Mouse (Mus musculus) liver (tissue): ENCODE data around the gene Col5a3.
A peak's percentile ranks its signal among the peaks of the same experiment; 100 is the strongest.

ENCODE experiments used
- DNase-seq: peaks from one replicate; pipeline ENCODE4 v3.0.0-alpha.2; 2020; ENCODE audit warnings: mixed read lengths

The Col5a3 gene

DNA sequence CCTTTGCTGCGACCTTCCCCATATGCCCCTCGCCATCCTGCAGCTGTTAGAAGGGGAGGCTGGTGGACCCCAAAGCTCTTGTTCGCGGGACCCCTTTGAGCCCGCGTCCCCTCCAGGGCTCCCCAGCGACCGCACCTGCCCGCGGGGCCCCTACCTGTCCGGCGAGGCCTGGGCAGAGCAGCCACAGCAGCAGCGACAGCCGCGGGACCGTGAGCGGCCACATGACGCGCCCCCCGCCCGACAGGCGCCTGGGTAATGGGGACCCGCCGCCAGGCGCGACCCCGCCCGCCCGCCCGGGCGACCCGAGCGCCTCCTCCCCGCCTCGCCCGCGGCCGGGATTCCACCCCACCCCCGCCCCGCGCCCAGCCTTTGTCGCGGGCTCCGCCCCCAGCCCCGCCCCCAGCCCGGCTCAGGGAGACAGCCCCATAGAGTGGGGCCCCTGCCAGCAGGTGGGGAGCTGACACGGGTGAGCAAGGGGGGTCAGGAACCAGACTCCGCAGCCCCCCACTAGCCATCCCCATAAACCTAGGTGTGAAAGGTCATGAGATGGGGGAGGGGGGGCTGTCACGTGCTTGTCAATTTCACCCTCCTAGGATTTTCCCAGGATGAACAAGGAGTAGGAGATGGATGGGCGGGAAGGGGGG lies 68.7 kb downstream of the Col5a3 start, which contains the start of gene Olfm2:
Olfm2 (minus strand) TSS at position 333 of the 644 bp plus-strand sequence.
- DNase-seq = peak; percentile 61

DNA sequence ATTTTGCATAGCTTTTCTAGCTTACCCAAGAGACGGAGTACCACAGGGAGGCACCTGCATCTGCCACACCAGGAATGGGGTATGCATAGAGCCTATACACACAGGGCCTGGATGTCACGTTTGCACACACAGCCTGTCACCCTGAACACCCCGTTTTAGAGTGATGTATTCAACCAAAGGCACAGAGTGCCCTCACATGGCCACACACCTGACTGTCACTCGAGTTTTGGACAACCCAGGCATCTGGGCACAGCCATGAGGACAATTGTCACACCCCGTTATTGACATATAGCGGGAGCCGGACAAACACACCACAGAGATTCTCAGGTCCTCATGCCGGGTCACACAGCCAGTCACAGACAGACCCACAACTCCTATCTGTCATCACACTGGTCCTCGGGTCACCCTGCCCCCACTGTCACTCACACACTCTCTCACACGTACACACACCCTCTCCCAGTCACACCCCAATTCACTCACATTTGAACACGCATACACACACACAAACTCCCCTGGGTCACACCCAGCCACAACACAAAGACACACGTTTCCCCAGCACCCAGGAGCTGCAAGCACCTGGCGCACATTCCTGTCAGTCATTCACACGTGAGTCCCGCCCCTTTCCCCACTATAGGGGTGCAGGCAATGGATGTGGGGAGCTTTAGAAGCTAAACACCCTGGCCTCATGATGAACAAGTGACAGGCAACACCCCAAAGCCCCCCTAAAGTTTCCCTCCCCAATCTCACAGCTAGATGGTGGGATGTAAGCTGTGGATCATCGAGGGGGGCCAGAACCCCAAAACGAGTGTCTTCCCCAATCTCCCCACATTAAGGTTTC lies 69.5 kb downstream of the Col5a3 start:
- no peak for DNase-seq

DNA sequence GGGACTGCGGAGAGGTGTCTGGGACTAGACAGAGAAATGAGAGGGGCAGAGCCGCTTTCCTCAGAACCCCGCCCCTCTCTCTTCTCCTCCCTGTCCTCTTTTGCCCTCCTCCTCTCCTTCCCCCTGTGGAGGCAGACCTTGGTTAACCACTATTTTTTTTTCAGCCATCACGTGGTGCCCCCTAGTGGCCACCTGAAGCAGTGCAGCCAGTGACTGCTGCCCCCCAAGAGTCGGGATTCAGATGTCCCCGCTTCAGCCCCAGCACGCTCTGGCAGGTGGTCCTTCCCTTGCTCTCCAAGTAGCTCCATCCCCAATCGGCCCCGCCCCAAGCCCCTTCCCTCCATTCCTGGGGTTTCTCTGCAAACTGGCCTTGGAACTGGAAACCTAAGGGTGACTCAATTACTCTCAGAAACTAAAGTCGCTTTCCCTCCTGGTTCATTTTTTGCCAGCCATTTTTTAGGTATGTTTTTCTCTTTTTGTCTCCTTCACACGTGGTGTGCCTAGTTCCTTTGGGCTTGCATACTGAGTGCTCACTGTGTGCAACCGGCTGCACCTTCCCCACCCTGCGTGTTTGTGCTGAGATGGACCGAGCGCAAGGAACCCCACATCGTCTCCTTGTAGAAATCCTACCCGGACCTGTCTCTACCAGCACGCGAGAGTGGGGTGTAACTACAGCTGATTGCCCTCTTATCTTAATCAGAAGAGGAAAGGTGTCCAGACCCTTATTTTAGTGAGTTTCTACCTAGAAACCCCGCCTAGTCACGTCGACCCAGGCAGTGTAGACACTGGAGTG lies 70.7 kb downstream of the Col5a3 start:
- peak; percentile 19 for DNase-seq

DNA sequence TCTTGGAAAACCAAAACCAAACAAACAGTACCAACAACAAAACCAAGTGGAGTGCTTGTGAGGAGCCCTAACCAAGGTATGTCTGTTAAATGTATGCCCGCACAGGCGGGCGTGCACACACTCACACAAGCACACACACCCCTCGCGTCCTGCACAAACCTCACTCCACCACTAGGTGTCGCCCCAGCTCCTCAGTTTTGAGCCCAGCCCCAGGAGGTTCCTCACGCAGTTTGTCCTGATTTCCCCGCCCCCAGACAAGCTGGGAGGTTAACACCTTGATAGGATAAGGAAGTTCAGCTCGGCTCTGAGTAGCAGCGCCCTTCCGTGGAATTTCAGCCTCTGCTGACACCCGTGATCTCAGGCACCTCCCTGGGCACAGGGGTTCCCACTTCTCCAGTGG lies 74.5 kb downstream of the Col5a3 start:
- DNase-seq = peak; percentile 81

DNA sequence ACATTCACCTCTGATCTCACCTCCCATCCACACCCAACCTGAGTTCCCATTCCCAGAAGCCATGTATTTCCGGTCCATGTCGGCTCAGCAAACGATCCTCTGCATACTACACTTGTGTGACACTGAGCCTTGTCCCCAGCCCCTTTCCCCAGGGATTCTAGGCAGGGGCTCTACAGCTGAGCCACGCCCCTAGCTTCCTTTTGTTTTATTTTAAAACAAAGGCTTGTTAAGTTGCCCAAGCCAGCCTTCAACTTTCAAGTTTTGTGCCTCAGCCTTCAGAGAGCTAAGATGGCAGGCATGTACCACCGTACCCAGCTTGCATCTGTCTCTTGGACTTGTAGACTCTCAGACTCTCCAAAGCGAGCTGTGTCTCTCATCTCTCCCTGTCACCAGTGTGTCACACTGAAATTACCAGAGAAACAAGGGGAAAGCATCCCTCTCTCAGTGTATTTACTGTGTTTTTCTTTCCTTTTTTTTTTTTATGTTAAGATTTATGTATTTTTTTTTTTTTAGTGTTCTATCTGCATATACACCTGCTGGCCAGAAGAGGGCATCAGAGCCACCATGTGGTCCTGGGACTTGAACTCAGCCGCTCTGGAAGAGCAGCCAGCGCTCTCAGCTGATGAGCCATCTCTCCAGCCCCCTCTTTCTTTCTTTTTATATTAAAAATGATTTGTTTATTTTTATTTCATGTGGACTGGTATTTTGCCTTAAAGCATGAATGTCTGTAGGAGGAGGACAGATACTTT lies 76.4 kb downstream of the Col5a3 start:
- peak; percentile 44 for DNase-seq

DNA sequence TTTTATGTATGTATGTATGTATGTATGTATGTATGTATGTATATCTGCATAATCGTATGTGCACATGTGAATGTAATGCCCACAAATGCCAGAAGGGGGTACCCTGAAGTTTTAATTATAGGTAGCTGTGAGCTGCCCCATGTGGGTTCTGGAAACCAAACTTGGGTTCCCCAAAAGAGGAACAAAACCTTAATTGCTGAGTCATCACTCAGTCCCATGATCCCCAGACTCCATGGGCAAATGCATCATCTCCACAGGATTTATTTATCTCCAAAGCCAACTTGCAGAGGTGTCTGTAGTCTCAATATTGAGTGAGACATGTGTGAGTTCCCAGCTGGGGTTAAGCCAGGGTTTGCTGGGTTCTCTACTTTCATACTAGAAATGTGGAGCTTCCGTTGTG lies 77.6 kb downstream of the Col5a3 start:
- DNase-seq = no peak

DNA sequence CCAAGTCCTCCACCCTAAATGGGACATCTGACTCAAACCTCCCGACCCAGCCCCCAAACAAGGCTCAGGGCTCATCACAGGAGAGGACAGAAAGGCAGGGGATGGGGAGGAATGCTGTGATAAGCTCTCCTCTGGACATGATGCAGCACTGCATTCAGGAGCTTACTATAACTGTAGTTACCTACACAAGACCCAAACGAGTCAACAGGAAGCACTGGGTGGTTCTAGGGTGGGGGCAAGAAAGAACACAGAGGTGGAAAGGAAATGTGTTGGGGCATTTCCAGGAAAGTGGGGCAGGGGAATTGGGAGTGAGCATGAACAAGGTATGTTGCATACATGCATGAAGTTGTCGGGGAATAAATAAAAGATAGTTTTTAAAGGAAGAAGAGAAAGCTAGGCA lies 80.2 kb downstream of the Col5a3 start:
- no peak for DNase-seq

DNA sequence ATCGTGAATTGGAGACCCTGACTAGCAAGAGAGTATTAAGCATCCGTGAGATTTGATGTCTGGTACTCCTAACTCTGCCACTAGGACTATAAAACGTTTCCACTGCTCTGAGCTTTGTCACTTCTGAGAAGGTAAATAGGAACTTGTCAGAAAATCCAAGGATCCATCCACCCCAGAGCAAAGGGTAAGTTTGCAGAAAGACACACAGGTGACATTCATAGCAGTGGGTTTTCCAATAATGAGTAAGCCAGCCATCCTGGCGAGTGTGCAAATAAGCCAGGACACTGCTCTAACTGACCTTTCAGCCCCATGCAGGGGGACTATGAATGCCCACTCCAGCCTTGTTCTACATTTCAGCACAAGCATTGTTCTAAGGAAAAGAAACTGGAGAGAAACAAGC lies 83.1 kb downstream of the Col5a3 start:
- DNase-seq = no peak

DNA sequence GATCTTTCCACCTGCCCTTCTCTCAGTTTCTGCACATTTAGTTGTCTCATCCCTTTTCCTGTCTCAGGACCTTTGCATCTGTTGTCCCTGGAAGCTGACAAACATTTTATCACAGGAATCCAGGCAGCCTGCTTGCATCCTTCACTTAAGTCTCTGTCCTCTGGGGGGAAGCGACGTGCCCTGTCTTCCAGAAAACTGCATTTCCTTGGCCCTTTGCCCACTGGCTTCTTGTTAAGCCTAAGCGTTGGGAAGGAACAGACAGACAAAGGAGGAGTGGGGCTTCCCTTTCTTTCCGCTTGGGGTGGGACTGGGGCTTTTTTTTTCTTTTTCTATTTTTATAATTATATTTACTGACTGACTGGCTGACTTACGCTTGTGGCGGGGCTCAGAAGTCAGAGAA lies 85.4 kb downstream of the Col5a3 start:
- DNase-seq = no peak

DNA sequence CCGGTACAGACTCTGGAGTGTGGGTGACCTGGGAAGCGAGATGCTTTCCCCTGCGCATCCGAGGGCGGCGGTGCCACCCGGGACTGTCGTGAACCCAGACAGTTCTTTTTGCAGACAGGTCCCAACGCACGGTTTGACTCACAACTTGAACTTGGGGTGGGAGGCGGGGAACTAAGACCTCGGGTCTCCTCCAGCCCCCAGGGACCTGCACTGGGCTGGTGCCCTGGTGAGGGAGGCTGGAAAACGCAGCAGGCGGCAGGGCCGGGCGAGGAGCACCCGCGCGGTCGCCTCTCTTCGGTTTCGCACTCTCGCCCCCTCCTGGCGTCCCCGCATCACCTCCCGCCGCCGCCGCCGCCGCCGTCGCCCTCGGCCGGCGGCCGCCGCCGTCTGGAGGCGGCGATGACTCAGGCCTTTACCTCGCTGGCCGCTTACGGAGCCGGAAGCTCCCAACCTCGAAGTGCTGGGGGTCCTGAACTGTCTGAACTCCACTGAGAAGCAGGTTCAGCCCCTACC lies 87.2 kb downstream of the Col5a3 start:
- peak; percentile 45 for DNase-seq

DNA sequence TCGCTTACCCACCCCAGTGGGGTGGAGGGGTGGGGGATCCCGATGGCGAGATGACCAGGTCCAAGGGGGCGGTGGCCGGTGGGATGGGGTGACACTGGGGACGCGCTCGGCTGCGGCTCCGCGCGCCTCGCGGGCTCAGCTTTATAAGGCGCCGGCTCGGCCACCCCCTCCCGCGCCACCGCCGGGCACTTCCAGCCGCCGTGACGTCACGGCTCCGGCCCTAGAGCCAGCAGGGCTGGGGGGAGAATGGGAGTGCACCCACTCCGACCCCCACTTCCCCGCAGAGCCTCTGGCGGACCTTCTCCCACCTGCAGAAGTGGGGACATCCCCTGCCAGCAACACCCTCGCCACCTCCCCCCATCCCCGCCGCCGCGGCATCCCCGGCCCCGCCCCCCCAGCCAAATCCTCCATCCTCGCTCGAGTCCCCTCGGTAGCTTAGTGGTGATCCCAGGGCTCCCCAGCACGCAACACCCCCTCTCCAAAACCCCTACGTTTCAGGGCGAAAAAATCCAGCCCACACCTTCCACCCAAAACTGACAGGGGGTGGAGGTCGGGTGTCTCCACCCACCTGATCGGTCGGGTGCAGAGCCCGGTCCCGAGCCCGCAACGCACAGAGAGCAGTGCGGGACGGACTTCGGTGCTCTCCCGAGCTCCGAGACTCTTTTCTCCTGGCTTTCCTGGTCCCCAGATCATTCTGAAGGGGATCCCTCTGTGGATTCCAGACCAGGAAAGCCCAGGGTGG lies 87.8 kb downstream of the Col5a3 start:
- DNase-seq = no peak

DNA sequence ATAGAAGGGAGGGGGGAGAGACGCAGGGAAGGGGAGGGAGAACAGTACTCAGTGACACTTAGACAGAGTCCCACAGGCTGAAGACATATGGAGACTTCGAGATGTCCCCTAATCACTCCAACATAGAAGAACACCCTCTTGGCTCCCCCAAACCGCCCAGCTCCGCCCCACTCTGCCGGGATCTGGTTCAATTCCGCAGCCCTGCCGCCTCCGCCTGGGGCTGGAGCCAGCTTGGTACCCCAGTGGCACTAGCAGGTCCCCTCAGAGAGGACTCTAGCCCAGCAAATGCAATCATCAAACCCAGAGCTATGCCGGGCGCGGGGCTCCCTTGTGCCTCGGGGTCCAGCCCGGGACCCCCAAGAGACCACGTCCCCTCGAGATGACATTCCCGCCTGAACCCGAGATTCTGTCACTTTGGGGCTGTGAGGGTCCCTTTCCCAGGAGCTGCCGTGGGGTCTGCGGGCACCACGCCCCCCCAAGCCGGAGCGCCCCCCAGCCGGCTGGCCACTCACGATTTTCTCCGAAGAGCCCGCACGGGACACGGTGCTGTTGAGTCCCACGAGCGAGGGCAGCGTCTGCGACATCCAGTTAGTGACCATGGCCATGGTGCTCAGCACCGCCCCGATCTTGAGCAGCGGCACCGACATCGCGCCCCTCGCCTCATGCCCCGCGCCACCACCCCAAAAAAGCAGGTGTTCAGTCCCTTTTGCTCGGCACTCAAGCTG lies 88.6 kb downstream of the Col5a3 start:
- DNase-seq = no peak

DNA sequence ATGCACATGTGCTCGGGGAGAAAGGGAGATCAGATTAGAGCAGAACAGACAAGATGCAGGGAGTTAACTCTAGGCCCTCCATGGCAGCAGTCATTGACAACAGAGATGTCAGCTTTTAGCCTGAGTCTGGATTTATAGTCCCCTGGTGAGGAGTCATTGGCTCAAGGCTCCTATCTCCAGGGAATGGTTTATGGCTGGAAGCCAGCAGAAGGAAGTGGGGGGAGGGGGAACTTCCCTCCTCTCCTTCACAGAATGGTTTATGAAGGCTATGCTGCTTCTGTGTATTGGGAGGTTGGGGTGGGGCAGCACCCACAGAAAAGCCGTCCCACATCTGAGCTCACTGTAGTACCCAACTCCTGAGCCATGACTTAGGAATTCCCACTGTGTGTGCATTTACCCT lies 93.3 kb downstream of the Col5a3 start:
- DNase-seq = no peak
